Mouse (Mus musculus): ENCODE results near the gene Zfp46.

Zfp46 gene

DNA sequence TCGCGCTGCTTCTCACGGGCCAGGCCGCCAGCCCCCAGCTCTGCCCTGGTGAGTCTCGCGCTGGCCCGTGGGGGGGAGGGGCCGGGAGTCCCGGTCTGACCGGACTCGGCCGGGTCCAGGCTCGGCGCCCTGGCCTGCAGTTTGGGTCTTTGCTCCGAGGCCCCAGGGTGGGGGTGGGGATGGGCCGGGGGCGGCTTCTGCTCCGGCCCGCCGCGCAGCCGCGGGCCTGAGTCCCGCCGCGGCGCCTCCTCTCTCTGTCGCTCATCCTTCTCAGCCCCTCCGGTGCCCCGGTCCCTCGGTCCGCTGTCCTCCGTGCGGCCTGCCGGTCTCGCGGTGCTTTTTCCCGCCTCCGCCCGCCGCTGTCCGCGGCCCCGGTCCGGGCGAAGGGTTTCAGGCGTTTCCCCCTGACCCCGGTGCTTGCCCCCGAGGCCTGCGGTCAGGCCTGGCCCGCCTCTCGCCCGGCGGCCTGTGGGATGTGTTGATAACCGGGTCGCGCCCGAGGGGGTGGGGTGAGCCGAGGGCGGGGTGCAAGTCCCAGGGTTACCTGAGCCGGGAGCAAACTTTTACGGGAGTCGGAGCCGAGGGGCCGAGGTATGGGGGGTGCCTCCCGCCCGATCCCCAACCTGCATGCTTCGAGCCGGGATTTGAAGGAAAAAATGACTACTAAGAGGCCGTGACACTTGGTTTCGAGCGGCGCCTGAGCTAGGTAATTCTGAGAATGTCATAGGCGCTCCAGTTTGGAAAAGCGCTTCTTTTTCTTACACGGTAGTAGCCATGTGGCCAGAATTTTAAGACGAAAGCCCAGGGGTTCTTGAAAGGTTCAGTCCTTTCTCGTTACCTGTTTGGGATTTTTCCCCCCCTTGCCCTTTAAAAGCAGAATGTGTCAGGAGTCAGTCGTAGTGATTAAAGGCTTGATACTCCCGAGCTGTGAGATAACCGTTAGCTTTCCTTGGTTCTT is 26.8 kb downstream of the Zfp46 start:
- peak; percentile 30 for DNase-seq (ENCODE audit: low read depth, low spot score)

DNA sequence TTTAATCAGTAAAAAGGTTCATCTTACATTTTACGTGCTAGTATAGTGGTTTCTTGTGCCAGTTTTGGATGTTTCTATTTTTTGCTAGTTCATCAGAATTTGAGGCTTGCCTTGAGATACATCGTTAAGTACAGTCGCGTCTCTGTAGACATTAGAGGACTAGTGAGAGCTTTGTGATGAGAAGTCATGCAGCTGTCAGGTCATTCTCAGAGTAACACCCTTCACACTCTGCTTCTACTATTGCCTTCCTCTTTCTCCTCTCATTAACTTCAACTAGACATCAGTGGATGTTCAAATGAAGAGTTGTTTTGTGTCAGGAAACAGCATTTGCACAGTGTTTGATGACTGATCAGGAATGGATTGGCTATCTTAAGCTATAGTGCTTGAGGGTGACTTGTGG is 28.1 kb downstream of the Zfp46 start:
- no peak for DNase-seq (ENCODE audit: low read depth, low spot score)

DNA sequence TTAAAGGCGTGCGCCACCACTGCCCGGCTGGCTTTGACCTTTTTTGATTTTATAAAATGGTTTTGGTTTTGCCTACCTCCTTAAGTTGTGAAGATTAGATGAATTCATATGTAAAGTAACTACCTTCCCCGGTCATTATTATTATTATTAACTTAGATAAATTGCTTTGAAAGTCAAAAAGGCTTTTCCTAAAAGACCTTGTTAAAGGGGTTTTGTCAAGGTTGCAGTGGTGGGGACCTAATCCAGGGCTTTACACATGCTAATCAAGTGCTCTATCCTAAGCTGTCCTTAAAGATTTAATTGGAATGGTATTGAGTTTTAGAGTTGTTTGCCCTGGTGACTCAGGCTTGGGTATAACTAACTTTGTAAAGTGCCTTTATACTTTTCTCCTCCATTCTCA is 33.2 kb downstream of the Zfp46 start:
- no peak for DNase-seq (ENCODE audit: low read depth, low spot score)

DNA sequence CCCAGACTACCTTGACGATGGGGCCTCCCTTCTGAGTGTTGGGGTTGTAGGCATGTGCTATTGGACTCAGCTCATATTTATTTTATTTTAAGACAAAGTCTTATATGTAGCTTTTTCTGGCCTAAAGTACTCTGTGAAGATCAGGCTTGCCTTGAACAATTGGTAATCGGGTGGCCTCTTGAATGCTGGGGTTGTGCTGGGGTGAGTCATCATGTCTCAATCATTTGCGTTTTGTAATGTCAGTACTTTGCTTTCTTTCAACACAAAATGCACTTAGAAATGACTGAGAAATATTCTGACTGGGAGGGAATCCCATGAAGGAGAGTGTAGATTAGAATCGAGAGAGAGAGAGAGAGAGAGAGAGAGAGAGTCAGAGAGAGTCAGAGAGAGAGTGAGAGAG is 35.5 kb downstream of the Zfp46 start:
- no peak for DNase-seq (ENCODE audit: low read depth, low spot score)

DNA sequence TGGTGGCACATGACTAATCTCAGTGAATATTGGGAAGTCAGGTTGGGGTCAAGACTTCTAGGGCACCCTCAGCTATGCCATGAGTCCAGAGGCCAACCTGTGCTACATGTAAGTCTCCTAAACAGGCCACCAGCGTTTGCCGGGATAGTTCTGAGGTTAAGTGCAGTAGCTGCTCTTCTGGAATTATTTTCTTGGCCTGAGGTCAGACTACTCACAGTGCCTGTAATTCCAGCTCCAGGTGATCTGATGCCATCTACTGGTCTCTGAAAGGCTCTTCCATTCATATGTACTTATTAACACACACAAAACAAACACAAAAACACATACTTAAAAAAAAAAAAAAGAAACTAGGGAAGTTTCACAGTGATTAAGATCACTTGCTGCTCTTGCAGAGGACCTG is 39.7 kb downstream of the Zfp46 start:
- DNase-seq (ENCODE audit: low read depth, low spot score), result no peak

DNA sequence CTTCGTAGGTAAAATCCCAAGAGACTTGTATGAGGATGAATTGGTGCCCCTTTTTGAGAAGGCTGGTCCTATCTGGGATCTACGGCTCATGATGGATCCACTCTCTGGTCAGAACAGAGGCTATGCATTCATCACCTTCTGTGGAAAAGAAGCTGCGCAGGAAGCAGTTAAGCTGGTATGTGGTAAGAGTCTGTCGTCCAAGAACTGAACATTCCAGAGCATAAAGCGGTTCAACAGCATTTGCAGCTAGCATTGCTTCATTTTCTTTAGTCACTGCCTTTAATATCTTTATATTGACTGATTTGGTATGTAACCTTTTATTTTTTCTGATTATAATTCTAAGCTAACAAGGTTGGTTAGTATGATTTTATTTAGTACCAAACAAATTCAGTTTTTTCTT is 42.8 kb downstream of the Zfp46 start:
- no peak for DNase-seq (ENCODE audit: low read depth, low spot score)

DNA sequence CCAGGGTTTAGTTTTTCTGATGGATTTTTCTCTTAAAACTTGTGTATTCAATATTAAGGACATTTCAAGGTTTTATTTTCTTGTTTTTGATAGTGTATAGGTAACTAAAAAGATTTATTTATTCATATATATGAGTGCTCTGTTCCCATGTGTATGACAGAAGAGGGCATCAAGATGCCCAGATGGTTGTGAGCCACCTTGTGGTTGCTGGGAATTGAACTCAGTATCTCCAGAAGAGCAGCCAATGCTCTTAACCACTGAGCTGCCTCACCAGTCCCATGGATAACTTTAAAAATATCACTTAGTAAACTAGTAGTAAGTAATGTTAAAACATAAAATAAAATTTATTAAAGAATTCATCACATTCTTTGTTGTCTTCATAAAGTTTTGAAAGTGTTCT is 43.6 kb downstream of the Zfp46 start:
- DNase-seq (ENCODE audit: low read depth, low spot score), result no peak

DNA sequence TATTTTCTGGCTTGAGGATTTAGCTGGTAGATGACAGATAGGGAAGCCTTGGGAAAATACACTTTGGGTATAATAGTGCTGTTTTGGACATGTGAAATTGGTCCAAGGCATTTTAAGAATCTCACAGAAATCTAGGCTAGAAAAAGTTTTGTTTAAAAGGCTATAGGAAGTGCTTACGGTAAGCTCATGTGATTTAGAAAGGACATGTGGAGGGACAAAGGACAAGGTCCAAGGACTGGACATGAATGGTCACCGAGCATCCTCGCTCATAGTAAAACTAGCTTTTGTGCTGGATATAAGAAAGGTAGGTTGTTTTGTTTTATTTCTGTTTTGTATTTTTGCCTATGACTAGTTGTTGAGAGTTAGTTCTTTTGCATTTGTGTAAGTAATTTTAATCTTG is 47.2 kb downstream of the Zfp46 start:
- no peak for DNase-seq (ENCODE audit: low read depth, low spot score)

DNA sequence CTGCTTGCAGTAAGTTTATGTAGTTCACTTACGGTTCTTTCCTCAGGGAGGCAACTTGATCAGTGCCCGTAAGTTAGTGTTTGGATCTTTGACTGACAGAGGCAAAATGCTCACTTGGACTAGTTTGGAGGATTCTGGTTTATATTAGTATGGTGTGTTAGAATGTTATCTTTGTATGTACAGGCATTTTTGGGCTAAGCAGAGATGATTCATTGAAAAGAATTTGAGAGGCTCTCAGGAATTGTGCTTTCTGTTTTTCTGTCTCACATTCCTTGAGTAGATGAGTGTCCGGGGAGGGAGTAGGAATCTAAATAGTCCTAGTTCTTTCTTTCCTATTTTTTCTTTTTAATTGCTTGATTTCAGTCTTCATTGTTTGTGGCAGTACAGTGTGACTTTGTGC is 48.7 kb downstream of the Zfp46 start:
- DNase-seq (ENCODE audit: low read depth, low spot score), result no peak

DNA sequence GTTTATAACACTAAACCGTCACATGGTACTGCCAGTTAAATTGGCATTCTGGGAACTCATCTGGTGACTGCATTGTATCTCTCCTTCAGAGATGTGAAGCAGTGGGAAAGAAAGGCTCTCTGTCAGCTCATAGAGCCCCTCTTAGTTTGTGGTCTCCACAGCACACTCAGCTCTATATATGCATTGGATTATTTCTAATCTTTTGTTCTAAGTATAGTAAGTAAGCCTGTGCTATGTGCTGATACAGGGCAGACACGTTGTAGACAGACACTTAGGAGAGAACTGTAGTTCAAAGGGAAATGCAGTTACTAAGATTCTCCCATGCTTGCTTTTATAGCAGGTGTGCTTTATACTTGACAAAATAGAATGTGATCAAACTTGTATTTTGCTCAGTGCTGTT is 50.6 kb downstream of the Zfp46 start:
- no peak for DNase-seq (ENCODE audit: low read depth, low spot score)

DNA sequence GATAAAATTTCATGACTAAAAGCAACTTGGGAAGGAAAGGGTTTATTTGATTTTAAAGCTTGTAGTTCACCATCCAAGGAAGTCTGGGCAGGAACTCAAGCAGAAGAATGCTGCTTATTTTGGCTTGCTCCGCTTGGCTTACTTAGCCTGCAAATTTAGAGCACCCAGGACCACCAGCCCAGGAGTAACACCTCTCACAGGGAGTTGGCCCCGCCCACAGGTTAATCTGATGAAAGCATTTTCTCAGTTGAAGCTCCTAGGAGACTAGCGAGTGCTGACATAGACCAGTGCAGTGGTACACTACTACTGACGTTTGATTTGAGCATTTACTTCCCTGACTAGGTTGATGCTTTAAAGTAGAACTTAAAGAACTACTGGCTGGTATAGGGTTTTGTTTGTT is 52.6 kb downstream of the Zfp46 start:
- DNase-seq (ENCODE audit: low read depth, low spot score), result no peak
